Mouse (Mus musculus) small intestine, adult 2 months (tissue): ENCODE measurements around the gene Cldn15. TPM values are rescaled to one million over a fixed set of nuclear protein-coding genes. Genes with fewer than 3 reads are reported as not detected.

Experiments used
- H3K27ac ChIP-seq: fragments of 200-500 bp; 2 replicates; pipeline ENCODE4 v1.5.1; 2012; ENCODE audit warnings: low read depth, low read length, control low read depth, inconsistent platforms; ENCODE audit not compliant: insufficient read depth
- H3K27me3 ChIP-seq: fragments of 200-500 bp; 2 replicates; pipeline ENCODE4 v1.6.1; 2012; ENCODE audit warnings: mild to moderate bottlenecking, moderate library complexity, low read length, inconsistent platforms; ENCODE audit not compliant: control insufficient read depth, insufficient read depth
- H3K36me3 ChIP-seq: fragments of 200-500 bp; 2 replicates; pipeline ENCODE4 v1.6.1; 2012; ENCODE audit warnings: mild to moderate bottlenecking, low read length, control low read depth, inconsistent platforms; ENCODE audit not compliant: control insufficient read depth, insufficient read depth
- H3K4me1 ChIP-seq: fragments of 200-500 bp; 2 replicates; pipeline ENCODE4 v1.6.1; 2012; ENCODE audit warnings: low read length, inconsistent platforms, mixed read lengths; ENCODE audit not compliant: control insufficient read depth, insufficient read depth, insufficient read length
- H3K4me3 ChIP-seq: fragments of 200-500 bp; 2 replicates; pipeline ENCODE4 v1.5.1; 2012; ENCODE audit warnings: low read depth, mild to moderate bottlenecking, control low read depth, inconsistent platforms, low read length, moderate library complexity
- CTCF ChIP-seq: fragments of 200-500 bp; IDR thresholded peaks from 2 replicates; pipeline ENCODE4 v1.5.1; 2012; ENCODE audit warnings: low read depth, mild to moderate bottlenecking, control low read depth, inconsistent platforms, low read length, moderate library complexity, mixed read lengths; ENCODE audit not compliant: insufficient replicate concordance, insufficient read length; ENCODE audit errors: extremely low read depth
- POLR2A ChIP-seq: fragments of 200-500 bp; IDR thresholded peaks from 2 replicates; pipeline ENCODE4 v1.6.1; 2012; ENCODE audit warnings: low read depth, mild to moderate bottlenecking, control low read depth, inconsistent platforms, low read length, moderate library complexity
- WGBS: fragments of 180-500 bp; shearing (Covaris S2); methylation state at CpG from one replicate; pipeline ENCODE4 v1.1.7; 2018; 5-methylcytosine and 5-hydroxymethylcytosine counted together
- polyA plus RNA-seq: library from polyadenylated mRNA; depleted of rRNA; stranded (reverse); fragments of >200 nt; gene quantifications from 2 replicates; pipeline ENCODE4 v1.2.3, GENCODE M21; 2012

Gene Cldn15
- polyA plus RNA-seq, 1 experiment: 657 TPM

- H3K4me3 ChIP-seq: peak overlapping the region; percentile 32
- H3K4me1 ChIP-seq: peaks cover 11% of the 10 kb centered on the region; the same call in 1 of the 2 replicates
- no peaks in the 10 kb centered on the region for H3K27me3 ChIP-seq
- H3K27ac ChIP-seq: peak overlapping the region; percentile 56
- WGBS: 25% methylated on average over 1 of the region's 1 CpGs
- H3K36me3 ChIP-seq: peaks cover 39% of the 10 kb centered on the region
- TF ChIP-seq POLR2A (no peak), CTCF (peak; percentile 79; the same call in 1 of the 2 replicates)
Measured at GRCm38 (mm10) chr5:136970703-136971102, 4.3 kb downstream of the Cldn15 start.

- 63% methylated on average over 8 of the region's 8 CpGs for whole genome bisulfite sequencing
- Histone ChIP-seq H3K4me1 (0 out of 2 replicates have a peak, but pooled peaks cover 1% of the 10 kb centered on the region), H3K4me3 (no peak overlapping the region), H3K27ac (no peak overlapping the region), H3K36me3 (peaks cover 38% of the 10 kb centered on the region), H3K27me3 (no peaks in the 10 kb centered on the region)
- TF ChIP-seq POLR2A: no peak
- TF ChIP-seq CTCF: no peak
Measured at GRCm38 (mm10) chr5:136973670-136974069, 7.3 kb downstream of the Cldn15 start.

GRCm38 (mm10) chr5:136977769-136978168 lies 11.4 kb downstream of the Cldn15 start:
- no peak overlapping the region for H3K4me3 ChIP-seq
- peaks cover 39% of the 10 kb centered on the region for H3K36me3 ChIP-seq
- H3K4me1 ChIP-seq: peaks cover 3% of the 10 kb centered on the region; the same call in 1 of the 2 replicates
- H3K27ac ChIP-seq: no peak overlapping the region
- H3K27me3 ChIP-seq: no peaks in the 10 kb centered on the region
- 41% methylated on average over 4 of the region's 4 CpGs for WGBS
- TF ChIP-seq POLR2A: no peak
- TF ChIP-seq CTCF: no peak

- peaks cover 6% of the 10 kb centered on the region; the same call in 1 of the 2 replicates for H3K4me1 ChIP-seq
- H3K27ac ChIP-seq: no peak overlapping the region
- 82% methylated on average over 2 of the region's 2 CpGs for WGBS
- H3K36me3 ChIP-seq: peaks cover 24% of the 10 kb centered on the region
- no peak for TF ChIP-seq POLR2A
- TF ChIP-seq CTCF: no peak
- H3K27me3 ChIP-seq: no peaks in the 10 kb centered on the region
- H3K4me3 ChIP-seq: no peak overlapping the region
Measured at GRCm38 (mm10) chr5:136979762-136980161, 13.3 kb downstream of the Cldn15 start.

GRCm38 (mm10) chr5:136980974-136981373 lies 14.6 kb downstream of the Cldn15 start:
- 87% methylated on average over 8 of the region's 8 CpGs for WGBS
- peaks cover 6% of the 10 kb centered on the region for H3K4me1 ChIP-seq
- H3K27me3 ChIP-seq: no peaks in the 10 kb centered on the region

GRCm38 (mm10) chr5:136982338-136982930 lies 16.0 kb downstream of the Cldn15 start:
- 49% methylated on average over 16 of the region's 16 CpGs for WGBS

More at GRCm38 (mm10) chr5:136980974-136981373, 14.6 kb downstream of the Cldn15 start:
- no peak overlapping the region for H3K4me3 ChIP-seq
- no peak for TF ChIP-seq POLR2A
- TF ChIP-seq CTCF: peak; percentile 19; the same call in 1 of the 2 replicates
- no peak overlapping the region for H3K27ac ChIP-seq
- peaks cover 14% of the 10 kb centered on the region for H3K36me3 ChIP-seq

GRCm38 (mm10) chr5:136984828-136985227 lies 18.4 kb downstream of the Cldn15 start:
- no peak overlapping the region for H3K4me3 ChIP-seq
- H3K27ac ChIP-seq: no peak overlapping the region
- peaks cover 16% of the 10 kb centered on the region for H3K36me3 ChIP-seq
- no peaks in the 10 kb centered on the region for H3K27me3 ChIP-seq
- TF ChIP-seq POLR2A (no peak), CTCF (no peak)
- 71% methylated on average over 14 of the region's 14 CpGs for WGBS
- peaks cover 11% of the 10 kb centered on the region for H3K4me1 ChIP-seq

More at GRCm38 (mm10) chr5:136982338-136982930, 16.0 kb downstream of the Cldn15 start:
- Histone ChIP-seq H3K36me3 (peaks cover 14% of the 10 kb centered on the region), H3K4me1 (peaks cover 9% of the 10 kb centered on the region), H3K27ac (no peak overlapping the region), H3K4me3 (no peak overlapping the region), H3K27me3 (no peaks in the 10 kb centered on the region)
- TF ChIP-seq POLR2A (no peak), CTCF (peak; percentile 42; the same call in 1 of the 2 replicates)
